Mouse (Mus musculus): ENCODE measurements around the gene Tlr3.

The Tlr3 gene

DNA sequence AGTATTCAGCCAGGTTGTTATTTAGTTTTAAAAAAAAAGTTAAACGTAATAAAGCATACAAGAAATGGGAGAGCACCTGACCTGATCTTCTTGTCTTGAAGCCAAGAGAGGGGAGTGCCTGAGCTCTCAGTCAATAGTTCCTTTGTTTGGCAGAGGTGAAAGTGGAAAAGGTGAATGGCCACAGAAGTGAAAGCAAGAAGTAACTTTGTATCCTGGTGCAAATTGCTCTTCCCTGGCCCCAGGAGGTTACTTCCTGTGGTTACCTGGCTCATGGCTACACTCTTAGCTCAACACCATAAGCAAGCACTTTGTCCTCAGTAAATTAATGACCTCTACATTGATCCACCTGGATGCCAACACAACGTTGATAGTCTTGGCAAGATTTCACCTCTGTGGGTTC, at the start of gene Tlr3:
TSS of gene Tlr3 (minus strand) at position 199 of the 400 bp plus-strand sequence.
- no peak for DNase-seq (ENCODE audit: low read depth)

DNA sequence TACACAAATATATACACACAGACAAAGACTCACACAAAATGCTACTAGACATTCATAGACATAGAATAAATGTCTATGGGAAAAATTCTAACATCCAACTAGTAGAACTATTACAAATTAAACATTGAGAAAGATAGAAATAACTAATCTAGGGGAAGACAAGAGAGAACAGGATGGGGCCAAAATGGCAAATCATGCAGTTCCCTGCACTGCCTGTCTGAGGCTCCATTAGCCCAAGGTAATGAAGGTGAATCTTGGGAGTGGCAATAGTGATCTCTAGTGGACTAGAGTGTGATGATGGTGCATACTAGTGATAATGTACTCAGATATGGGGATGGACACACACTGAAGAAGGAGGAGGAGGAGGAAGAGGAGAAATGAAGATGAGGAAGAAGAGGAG, 47.0 kb upstream of the Tlr3 start:
- DNase-seq (ENCODE audit: low read depth): no peak

DNA sequence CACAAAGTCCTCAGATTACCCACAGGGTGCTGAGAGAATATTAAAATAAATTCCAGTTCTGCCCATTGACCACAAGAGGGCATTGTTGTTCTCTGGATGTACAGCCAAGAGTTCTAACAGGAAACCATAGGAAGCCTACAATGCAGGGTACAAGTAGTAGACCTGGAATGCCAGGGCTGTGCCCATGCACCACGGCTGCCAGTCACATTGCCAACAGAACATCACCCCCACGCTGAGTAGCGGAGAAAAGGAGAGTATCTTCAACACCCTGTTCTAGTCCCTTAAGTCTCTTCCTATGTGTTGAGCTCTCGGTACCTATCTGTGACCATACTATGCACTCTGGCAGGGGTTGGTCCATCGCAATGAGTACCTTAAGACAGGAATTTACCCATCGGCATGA, 43.5 kb upstream of the Tlr3 start:
- DNase-seq (ENCODE audit: low read depth): peak; percentile 10

DNA sequence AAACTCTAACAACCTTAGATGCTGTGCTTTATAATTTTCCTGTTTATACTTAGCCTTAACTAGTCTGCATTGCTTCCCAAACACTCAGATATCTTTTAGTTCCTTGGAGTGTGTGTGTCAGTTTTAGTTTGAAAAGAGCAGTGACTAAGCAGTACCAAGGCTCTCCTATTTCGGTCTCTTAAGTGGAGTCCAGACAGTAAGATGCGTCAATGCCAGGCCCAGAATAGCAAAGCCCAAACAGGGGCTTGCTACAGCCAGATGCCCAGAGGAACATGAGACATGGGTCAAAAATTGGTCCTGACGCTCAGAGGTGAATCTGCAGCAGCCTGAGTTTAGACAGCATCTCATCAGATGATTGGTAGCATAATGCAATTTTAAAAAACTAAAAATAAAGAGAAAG, 41.2 kb upstream of the Tlr3 start:
- no peak for DNase-seq (ENCODE audit: low read depth)

DNA sequence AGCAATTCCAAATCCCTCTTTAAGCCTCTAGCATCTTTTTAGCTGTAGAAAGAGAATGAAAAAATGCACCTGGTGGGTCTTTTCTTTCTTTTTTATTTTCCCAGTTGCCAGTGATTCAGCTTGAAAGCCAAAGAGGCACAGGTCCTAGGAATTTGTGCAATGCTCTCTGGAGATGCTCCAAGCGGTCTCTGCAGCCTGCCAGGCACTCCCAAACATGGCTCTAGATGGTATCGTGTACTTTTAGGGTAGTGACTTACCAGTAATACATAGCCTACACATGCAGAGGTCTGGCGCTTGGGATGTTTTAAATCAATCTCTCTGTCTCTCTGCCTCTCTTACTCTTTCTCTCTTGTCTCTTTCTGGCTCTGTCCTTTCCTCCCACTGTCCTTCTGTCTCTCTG, 38.0 kb upstream of the Tlr3 start:
- DNase-seq (ENCODE audit: low read depth): no peak

DNA sequence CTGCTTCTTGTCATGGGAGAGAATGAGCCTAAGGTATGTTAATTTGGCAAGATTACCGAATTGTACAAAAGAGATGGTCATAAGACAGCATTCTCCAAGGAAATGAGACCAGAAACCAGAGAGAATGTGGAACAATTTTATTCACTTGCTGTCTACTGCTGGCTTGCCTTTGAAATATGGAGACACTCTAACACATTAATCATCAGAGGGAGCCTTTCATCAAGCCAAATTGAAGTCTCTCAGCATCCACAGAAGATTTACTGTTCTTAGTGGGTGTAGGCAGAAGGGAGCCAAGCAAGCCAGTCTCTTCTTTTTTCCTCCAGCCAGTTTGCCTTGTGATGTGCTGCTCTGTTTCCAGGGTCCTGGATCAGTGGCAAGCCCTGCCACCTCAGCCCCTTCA, 37.4 kb upstream of the Tlr3 start:
- no peak for DNase-seq (ENCODE audit: low read depth)

DNA sequence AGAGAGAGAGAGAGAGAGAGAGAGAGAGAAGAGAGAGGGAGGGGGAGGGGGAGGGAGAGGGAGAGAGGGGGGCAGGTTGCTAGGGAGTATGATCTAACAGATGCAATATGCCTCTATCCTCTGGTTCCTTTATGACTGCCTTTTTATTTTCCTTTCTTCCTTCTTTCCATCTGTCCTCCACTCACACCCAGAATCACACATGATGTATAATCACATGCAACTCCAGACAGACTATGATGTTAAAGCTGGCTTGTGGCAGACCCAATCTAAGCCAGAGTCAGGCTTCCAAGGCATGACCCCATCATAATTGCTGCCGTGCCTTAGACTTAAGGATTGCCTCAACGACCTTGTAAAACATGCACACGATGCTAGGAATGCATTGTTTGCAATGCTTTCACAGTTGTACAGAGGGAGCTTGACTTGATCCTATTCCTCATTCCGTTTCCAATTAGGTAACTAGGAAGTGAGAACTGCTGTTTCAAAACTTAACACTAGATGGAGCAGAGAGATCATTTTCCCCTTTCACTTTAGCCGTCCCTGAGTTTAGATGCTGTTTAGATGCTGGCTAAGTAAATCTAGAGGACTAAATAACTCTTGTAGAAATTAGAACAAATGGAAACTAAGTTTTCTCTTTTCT, 28.1 kb upstream of the Tlr3 start:
- DNase-seq (ENCODE audit: low read depth): no peak

DNA sequence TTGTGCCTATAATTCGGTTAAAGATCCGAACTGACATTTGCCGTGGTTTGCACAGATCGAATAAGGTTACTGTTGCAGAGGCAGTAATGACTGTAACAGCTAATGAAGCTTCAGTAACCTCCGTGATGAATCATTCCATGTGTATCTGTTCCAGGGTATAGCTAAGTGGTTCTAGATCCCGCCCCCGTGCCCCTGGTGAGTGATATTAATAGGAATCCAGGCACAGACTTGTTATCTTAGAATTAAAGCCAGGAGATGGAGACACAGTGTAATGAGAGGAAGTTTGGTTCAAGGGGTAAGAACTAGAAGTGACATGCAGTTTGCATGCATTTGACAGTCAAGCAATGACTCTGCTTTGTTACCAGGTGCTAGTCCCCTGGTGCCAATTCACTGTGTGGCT, 9.3 kb upstream of the Tlr3 start:
- no peak for DNase-seq (ENCODE audit: low read depth)

DNA sequence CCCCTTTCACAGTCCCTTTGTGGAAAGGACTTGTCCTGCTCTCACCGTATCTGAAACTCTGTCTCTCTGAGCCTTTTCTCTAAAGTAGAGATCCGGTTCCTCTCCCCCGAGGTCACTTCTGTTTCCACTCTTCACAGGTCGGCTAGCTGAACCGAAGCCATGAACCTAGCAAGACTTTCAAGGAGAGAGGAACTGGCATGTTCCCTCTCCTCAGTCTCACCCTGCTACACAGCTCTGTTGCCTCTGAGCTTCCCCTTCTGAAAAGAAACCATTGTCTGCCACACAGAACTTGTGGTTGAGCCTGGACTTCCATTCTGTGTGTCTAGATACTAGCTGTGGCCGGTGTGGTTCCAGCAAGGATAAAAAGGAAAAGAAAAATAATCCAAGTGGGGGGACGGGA, 4.1 kb upstream of the Tlr3 start:
- DNase-seq (ENCODE audit: low read depth): no peak

DNA sequence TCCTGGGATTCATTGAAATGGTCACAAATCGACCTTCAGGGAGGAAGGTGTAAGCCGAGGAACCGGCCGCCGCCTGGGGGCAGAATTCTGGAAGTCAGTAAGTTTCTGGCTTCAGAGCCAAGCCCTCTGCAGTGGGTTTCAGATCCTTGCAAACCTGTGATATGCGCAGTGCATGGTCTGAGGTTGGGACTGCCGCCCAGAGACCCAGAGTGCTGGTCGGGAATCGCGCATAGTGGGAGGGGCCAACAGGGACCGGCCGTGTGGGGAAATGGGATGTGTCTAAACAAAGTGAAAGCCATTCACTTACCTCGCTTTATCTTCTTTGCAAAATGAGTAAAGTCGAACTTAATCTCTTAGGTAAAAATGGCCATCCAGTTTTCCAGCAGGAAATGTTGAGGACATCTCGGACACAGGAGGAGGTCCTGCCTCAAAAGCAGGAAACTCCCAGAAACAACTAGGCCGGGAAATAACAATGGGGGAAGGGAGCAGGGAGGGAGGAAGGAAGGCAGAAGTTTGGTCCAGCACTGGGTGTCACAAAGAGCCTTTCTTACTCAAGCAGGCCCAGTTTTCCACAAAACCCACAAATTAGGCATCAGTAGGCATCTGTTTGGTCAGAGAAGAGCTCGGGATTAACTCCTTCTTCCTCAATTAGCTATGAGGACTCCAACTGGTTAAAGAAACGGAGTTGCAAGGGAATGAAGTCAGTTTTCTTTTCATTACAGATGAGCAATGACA, 567 bp downstream of the Tlr3 start:
- no peak for DNase-seq (ENCODE audit: low read depth)

DNA sequence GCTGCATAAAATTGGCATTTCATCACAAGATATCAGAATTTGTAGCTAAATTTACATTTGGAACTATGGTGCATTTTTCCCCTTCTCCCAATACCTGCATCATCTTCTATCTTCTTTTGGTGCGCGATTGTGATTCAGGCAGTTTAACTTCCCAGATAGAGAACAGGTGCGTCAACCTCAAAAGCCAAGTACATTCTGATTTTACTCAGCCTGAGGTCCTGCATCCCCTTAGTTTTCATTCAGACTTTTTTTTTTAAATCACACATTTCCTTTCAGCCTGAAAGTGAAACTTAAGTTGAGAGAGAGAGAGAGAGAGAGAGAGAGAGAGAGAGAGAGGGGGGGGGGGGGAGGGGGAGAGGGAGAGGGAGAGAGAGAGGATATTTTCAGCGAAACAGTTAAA, 1.2 kb downstream of the Tlr3 start:
- DNase-seq (ENCODE audit: low read depth): no peak

DNA sequence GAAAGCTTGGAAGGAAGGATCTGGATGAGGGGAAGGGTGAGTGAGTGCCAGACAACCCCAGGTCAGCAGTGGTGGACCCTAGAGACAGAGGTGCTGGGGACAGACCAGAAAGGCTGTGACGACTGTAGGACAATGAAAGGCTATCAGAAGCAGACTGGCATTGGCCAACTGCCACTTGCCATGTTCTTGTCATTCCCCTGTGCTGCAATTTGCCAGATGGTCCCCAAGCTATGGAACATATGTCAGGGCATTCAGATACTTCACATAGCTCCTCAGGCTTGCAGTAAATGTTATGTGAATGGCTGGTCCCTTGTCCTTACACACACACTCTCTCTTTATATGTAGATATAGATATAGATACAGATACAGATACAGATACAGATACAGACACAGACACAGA, 27.6 kb downstream of the Tlr3 start:
- DNase-seq (ENCODE audit: low read depth): no peak

DNA sequence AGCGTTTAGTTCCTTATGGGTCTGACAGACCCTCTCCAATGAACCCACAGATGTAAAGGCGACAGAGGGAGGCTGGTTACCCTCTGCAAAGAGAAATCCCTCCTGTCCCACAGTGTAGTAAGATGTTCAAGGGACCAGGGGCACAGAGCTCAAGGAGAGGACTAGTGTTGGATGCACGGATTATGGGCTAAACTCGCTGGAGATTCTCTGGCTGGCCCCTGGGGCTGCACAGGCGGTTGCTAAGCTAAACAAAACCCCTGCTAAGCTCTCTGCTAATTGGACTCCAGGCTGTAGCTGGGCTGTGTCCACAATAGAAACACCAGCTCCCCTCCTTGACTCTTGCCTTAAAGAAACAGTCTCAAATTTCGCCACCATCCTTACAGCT, 28.9 kb downstream of the Tlr3 start, which contains the start of gene Fam149a:
TSS of gene Fam149a (minus strand) at position 329 of the 385 bp plus-strand sequence.
- DNase-seq (ENCODE audit: low read depth): no peak

DNA sequence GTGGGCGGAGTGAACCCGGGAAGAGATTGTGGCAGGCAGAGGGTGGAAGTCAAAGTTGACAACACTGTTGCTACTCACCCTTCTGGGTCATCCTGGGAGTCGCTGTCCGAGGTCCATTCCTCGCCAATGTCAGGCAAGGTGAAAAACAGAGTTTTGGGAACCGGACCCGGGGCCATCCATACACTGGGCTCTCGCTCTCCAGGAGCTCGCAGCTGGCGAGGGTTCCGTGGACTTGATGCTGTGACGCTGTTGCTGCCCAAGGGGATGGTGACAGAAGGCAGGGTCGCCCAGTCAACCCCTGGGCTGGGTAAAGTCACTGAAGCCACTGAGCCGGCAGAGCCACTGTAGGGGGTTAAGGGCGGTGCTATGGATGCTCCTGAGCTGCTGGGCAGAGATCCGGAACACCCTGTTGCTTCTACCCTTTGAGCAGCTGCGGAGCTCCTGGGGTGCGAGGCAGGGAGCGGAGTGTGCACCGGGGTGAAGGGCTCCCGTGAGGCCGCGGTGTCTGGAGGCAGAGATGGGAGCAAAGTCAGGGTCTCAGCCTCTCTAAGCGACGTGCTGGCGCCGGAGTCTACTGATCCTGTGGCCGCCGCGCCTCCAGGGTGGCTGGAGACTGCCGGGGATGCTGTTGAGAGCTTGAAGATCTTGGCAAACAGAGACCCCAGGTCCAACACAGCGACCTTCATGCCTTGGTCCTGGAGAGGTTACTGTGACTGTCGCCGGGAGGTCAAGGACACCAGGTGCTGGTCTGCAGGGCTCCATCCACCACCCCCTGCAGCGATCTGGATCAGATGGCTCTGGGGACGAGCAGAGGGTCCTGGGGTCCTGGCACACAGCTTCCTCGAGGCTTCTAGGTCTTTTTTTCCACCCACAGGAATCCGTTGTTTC, 29.6 kb downstream of the Tlr3 start:
- DNase-seq (ENCODE audit: low read depth): no peak

DNA sequence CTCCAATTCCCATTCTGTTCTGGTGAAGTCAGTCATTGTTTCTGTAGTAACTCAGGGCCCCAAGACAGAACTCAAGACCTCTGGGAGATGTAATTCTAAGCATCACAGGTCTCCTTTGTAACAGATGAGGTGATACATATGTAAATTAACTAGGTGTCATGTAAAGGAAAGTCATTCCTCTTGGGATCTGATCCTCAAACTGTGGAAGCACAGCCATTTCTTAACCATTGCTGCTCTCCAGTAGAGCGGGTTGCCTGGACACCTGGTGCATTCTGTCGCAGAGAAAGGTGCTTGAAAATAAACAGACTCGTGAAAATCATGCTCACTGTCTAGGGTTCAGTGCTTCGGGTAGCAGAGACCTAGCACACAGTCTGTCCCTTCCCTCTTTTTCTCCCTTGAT, 30.3 kb downstream of the Tlr3 start:
- no peak for DNase-seq (ENCODE audit: low read depth)

DNA sequence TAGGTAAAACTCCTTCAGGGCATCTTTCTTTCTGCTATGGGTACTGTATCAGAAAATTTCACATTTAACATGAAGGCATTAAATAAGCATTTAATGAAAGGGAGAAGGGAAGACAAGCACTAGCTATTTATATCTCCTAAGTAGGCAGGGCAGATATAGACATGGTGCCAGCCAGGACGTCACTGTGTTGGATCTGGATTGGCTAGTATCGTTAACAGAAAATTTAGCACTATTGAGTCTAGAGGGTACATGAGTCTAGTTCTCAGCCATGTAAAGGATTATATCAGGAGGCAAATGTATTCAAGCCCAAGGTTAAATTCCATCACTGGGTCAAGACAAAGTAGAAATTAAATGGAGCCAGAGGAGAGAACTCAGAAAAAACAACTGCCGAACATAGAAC, 36.8 kb downstream of the Tlr3 start:
- DNase-seq (ENCODE audit: low read depth): no peak

DNA sequence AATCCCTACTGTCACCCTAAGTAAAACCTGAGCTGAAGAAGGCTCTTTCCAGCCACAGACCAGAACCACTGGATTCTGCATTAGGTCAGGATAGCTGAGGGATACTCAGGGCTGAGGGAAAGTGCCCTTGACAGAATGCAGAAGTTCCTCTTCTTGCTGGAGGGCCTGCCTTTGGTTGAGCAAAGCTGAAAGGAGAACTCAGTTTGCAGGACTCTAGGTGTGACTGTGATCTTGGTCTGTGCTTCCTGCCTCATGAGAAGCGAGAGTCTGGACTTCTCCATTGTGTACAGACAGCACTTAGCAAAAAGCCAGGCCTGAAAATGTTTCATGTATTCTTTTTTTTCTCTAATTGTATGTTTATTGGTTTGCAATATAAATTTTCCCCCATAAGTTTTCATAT, 43.7 kb downstream of the Tlr3 start:
- DNase-seq (ENCODE audit: low read depth): no peak

DNA sequence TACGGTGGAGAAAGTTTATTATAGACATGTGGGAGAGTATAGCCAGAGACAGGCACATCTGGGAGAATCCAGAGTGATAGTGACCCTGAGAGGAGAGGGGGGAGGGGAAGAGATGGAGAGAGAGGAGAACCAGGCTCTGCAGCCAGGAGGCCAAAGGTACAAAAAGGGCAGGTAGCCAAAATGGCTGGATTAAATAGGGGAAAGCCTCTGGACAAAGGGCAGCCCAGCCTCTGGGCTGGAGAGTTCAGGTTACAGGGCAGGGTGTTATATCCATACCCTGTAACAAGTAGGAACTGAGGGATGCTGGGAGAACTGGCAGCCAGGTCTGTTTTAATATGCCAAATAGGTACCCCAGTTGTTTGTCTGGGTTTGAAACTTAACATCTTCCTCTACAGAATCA, 47.7 kb downstream of the Tlr3 start:
- DNase-seq (ENCODE audit: low read depth): no peak

DNA sequence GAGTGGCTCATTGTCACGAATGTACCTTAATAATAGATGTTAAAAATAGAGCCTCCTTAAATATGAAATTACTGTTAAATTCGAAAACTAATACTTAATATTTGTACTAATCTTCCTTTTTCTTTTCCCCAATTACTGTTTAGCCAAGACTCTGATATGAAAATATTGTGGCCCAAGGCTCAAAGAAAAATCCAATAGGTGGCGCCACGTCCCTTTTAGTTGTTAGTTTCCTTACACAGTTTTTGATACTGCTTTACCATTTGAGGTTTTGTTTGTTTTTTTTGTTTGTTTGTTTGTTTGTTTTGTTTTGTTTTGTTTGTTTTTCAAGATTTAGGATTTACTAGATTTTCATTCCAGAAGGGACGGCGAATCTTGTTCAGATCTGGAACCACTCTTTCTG, 48.6 kb downstream of the Tlr3 start:
- no peak for DNase-seq (ENCODE audit: low read depth)

DNA sequence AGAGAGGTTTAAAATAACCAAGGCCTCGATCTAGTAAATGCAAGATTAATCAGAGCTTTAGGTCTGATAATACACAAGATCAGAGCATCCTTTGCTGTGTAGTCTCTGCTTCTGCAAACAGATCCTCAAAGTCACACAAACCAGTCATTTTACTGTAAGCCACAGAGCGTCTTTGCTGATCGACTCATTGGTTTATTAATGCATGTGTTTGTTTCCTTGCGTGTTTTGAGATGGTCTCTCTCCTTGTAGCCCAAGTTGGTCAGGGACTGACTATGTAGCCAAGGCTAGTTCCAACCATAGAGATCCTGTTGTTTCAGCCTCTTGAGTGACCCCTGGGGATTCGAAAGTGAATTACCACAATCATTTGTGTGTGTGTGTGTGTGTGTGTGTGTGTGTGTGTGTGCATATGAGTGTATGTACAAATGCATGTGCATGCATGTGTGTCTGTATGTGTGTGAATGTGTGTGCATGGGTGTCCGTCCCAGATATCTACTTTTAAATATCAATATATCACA, 51.7 kb downstream of the Tlr3 start:
- no peak for DNase-seq (ENCODE audit: low read depth)

DNA sequence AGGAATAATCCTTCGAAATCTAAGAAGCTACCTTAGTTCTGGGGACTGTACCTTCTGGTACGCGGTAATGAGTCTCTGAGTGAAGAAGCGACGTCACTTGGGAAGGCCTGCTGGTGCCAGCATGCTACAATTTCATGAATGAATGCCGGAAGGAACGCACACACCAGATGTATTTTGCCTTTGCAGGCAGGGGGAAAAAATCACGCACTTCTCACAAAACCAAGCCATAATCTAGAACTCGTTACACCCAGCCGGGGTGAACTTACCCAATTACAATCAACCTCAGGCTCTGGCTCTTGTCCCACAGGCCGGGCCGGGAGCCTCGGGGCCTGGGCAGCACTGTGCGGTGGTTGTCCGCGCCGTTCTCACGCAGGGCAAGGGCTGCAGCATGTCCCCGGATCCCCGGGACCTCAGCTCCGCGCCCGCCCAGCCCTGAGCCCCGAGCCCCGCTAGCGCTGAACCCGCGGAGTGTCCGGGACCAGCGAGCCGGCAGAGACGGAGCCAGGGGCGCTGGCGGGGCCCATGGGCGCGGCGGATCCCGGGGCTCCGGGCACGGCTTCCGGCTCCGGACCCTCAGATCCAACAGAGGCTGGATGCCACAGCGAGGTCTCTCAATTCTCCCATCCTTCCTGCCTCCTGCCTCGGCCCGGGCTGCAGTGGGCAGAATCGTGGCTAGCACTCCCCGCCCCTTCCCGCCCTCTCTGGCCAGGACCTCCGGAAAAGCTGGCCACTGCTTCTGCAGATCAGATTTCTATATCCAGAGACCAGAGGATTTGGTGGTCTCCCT, 52.6 kb downstream of the Tlr3 start:
- no peak for DNase-seq (ENCODE audit: low read depth)

DNA sequence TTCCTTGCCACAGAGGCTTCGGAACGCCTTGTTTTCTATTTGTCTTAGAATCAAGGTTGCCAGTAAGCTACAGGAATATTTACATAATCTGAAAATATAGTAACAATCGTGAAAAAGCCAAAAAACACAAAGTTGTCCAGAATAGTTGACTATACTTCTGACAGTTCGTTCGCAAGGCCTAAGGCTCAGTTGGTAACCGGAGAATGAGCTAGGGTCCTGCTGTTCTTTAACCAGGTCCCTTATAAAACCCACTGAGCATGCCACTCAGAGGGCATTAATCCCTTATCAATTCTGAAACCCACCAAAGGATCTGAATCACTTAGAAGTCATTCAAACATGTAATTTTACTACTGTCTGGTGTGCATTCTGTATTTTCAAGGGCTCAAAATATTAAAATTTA, 55.1 kb downstream of the Tlr3 start:
- no peak for DNase-seq (ENCODE audit: low read depth)
